ENCODE assay signal across 20 mouse cellular contexts in the genomic region with DNA sequence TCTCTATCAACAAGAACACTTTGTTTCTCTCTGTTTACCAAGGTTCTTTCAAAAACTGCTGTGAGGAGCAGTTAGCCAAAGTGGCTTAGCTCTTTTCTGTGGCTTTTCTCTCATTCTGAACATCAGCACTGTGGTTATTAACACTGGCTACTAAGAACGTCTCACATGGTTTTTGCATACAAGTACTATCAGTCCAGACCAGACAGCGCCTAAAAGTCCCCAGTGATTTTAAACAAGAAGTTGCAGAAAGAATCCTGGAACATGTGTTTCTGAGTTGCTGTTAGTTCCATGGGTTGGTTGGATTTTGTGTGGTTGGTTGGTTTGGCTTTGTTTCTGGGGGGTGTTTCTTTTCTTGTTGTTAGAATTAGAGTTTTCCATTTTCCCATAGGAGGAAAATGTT.
DNase-seq lines count a peak whose midpoint lies in the region; ATAC-seq and TF ChIP-seq lines count a peak whose summit lies in the region.
"Had no signal": no experiment of that assay in that cellular context is flagged by ENCODE, and none has a peak within 500 bp of the region (broad histone marks: within the 10 kb centered on the region; RNA-seq: fewer than 3 reads in every experiment).

No protein-coding gene starts in this region.

- WGBS in embryonic facial prominence, embryonic 13.5 days = 41% methylated on average over 2 of the region's 2 CpGs
- WGBS in embryonic facial prominence, embryonic 10.5 days = 79% methylated on average over 2 of the region's 2 CpGs
- 39% methylated on average over 2 of the region's 2 CpGs for WGBS in heart, embryonic 15.5 days
- WGBS in heart, embryonic 11.5 days (ENCODE audit: insufficient replicate concordance) = 69% methylated on average over 2 of the region's 2 CpGs

- H3K27me3 ChIP-seq in embryonic facial prominence, embryonic 13.5 days = no peaks in the 10 kb centered on the region
- H3K27me3 ChIP-seq in embryonic facial prominence, embryonic 10.5 days (replicated peaks; ENCODE audit: low read depth, poor library complexity, severe bottlenecking) = no peaks in the 10 kb centered on the region
- H3K27me3 ChIP-seq in heart, embryonic 15.5 days = no peaks in the 10 kb centered on the region
- H3K27me3 ChIP-seq in heart, embryonic 11.5 days (ENCODE audit: control insufficient read depth, insufficient read depth, low read length) = no peaks in the 10 kb centered on the region
- no peaks in the 10 kb centered on the region for H3K27me3 ChIP-seq in CH12.LX (replicated peaks)
- H3K27me3 ChIP-seq: liver, embryonic 12.5 days; neural tube, embryonic 12.5 days had no signal

- H3K4me1 ChIP-seq in embryonic facial prominence, embryonic 13.5 days = peaks cover 18% of the 10 kb centered on the region
- H3K4me1 ChIP-seq in embryonic facial prominence, embryonic 10.5 days = peaks cover 3% of the 10 kb centered on the region; the same call in 1 of the 2 replicates
- peaks cover 34% of the 10 kb centered on the region for H3K4me1 ChIP-seq in heart, embryonic 15.5 days (replicated peaks)
- peaks cover 6% of the 10 kb centered on the region for H3K4me1 ChIP-seq in heart, embryonic 11.5 days (ENCODE audit: control insufficient read depth, insufficient read depth, low read length)
- peaks cover 11 to 81% of the 10 kb centered on the region in 2 experiments for H3K4me1 ChIP-seq in CH12.LX (ENCODE audit: control insufficient read depth in 1 of 2, insufficient read depth in 2 of 2)
- H3K4me1 ChIP-seq: neural tube, embryonic 12.5 days had no signal

- TF ChIP-seq EP300 in CH12.LX (IDR thresholded peaks at IDR 0.05; ENCODE audit: low read length) = no peak

- H3K79me2 ChIP-seq in CH12.LX (replicated peaks; ENCODE audit: control insufficient read depth, extremely low read depth, insufficient read depth, poor library complexity, severe bottlenecking) = peaks cover 5% of the 10 kb centered on the region; the same call in 1 of the 2 replicates

- TF ChIP-seq RAD21 in CH12.LX (IDR thresholded peaks at IDR 0.05; ENCODE audit: low read depth, low read length) = no peak

- no peak for DNase-seq in embryonic facial prominence, embryonic 10.5 days (ENCODE audit: low spot score)
- peak; percentile 62 for DNase-seq in CH12.LX (ENCODE audit: extremely low read depth)
- DNase-seq in fibroblast of lung, adult 2 months (ENCODE audit: low read depth) = peak; percentile 49
- no peak for DNase-seq in left cerebral cortex, adult 11 months (ENCODE audit: low spot score)
- no peak for DNase-seq in right cerebral cortex, postnatal 10 days (ENCODE audit: low spot score in 2 of 2)
- DNase-seq: adrenal gland, adult 2 months; cerebellum, adult 11 months; cerebellum, postnatal 14 days; gastrocnemius, postnatal 25 days; kidney, adult 8-10 months; kidney, postnatal 4 days; right cerebral cortex, postnatal 25 days; thymus, postnatal 4 days had no signal

- dilution Hi-C loops in CH12.LX (cut with MboI; ENCODE audit: extremely low pct_ligation_motif_present, extremely low pct_unique_long_range_greater_than_20kb, low sequenced_read_pairs) = no loop called here

- no peaks in the 10 kb centered on the region for H3K9me3 ChIP-seq in embryonic facial prominence, embryonic 13.5 days
- H3K9me3 ChIP-seq in embryonic facial prominence, embryonic 10.5 days = no peaks in the 10 kb centered on the region
- no peaks in the 10 kb centered on the region for H3K9me3 ChIP-seq in heart, embryonic 15.5 days (replicated peaks)
- H3K9me3 ChIP-seq in heart, embryonic 11.5 days (replicated peaks; ENCODE audit: control insufficient read depth, low read length) = no peaks in the 10 kb centered on the region
- no peaks in the 10 kb centered on the region for H3K9me3 ChIP-seq in CH12.LX (replicated peaks; ENCODE audit: low read length)
- H3K9me3 ChIP-seq: liver, embryonic 12.5 days; neural tube, embryonic 12.5 days had no signal

- no peak overlapping the region for H3K4me2 ChIP-seq in embryonic facial prominence, embryonic 13.5 days
- H3K4me2 ChIP-seq in heart, embryonic 15.5 days = no peak overlapping the region
- no peak overlapping the region for H3K4me2 ChIP-seq in heart, embryonic 11.5 days
- H3K4me2 ChIP-seq in CH12.LX (ENCODE audit: insufficient read depth, low read depth, poor library complexity, severe bottlenecking) = peak overlapping the region; percentile 29; the same call in 1 of the 2 replicates
- H3K4me2 ChIP-seq: liver, embryonic 12.5 days; neural tube, embryonic 12.5 days had no signal

- H3K4me3 ChIP-seq in embryonic facial prominence, embryonic 13.5 days = no peak overlapping the region
- H3K4me3 ChIP-seq in embryonic facial prominence, embryonic 10.5 days = no peak overlapping the region
- no peak overlapping the region for H3K4me3 ChIP-seq in heart, embryonic 15.5 days
- H3K4me3 ChIP-seq in heart, embryonic 11.5 days (ENCODE audit: low read depth, low read length) = no peak overlapping the region
- no peak overlapping the region for H3K4me3 ChIP-seq in CH12.LX (replicated peaks in 1 of 3; ENCODE audit: low read depth in 2 of 3, low read length in 2 of 3, poor library complexity in 1 of 3)
- H3K4me3 ChIP-seq: liver, embryonic 12.5 days; neural tube, embryonic 12.5 days had no signal

- no peak for TF ChIP-seq POLR2A in CH12.LX (IDR thresholded peaks at IDR 0.05; ENCODE audit: low read depth, low read length)

- H3K36me3 ChIP-seq in embryonic facial prominence, embryonic 13.5 days = peaks cover 20% of the 10 kb centered on the region
- H3K36me3 ChIP-seq in embryonic facial prominence, embryonic 10.5 days (replicated peaks) = peaks cover 21% of the 10 kb centered on the region; the same call in 1 of the 2 replicates
- H3K36me3 ChIP-seq in heart, embryonic 15.5 days = peaks cover 18% of the 10 kb centered on the region
- H3K36me3 ChIP-seq in heart, embryonic 11.5 days (ENCODE audit: control insufficient read depth, insufficient read depth, low read length) = 0 out of 2 replicates have a peak, but pooled peaks cover 2% of the 10 kb centered on the region
- peaks cover 23 to 67% of the 10 kb centered on the region in 2 experiments for H3K36me3 ChIP-seq in CH12.LX (replicated peaks in 1 of 2; ENCODE audit: control insufficient read depth in 1 of 2, insufficient read depth in 1 of 2, low read length in 1 of 2)
- H3K36me3 ChIP-seq: neural tube, embryonic 12.5 days had no signal

- ATAC-seq in embryonic facial prominence, embryonic 13.5 days (ENCODE audit: insufficient number of reproducible peaks, insufficient read depth, low FRiP score, low TSS enrichment, low read depth) = no peak
- no peak for ATAC-seq in heart, embryonic 15.5 days (replicated peaks; ENCODE audit: insufficient number of reproducible peaks, insufficient read depth, low FRiP score, low read depth)
- no peak for ATAC-seq in heart, embryonic 11.5 days (replicated peaks; ENCODE audit: insufficient number of reproducible peaks, low FRiP score, low TSS enrichment)
- ATAC-seq: CD4-positive, CD25-positive, alpha-beta regulatory T cell, adult 4 months; inflammation-experienced regulatory T-cells, adult 6 months; liver, embryonic 12.5 days had no signal

- H3K27ac ChIP-seq in embryonic facial prominence, embryonic 13.5 days = peak overlapping the region; percentile 68
- no peak overlapping the region for H3K27ac ChIP-seq in embryonic facial prominence, embryonic 10.5 days (replicated peaks)
- H3K27ac ChIP-seq in heart, embryonic 15.5 days = peak overlapping the region; percentile 54; the same call in 1 of the 2 replicates
- H3K27ac ChIP-seq in heart, embryonic 11.5 days (ENCODE audit: low read depth, low read length) = no peak overlapping the region; the same call in 1 of the 2 replicates
- H3K27ac ChIP-seq in CH12.LX (ENCODE audit: insufficient read depth, low read depth) = no peak overlapping the region
- H3K27ac ChIP-seq: neural tube, embryonic 12.5 days had no signal

- no peak overlapping the region for H3K9ac ChIP-seq in embryonic facial prominence, embryonic 13.5 days
- H3K9ac ChIP-seq in heart, embryonic 15.5 days = no peak overlapping the region
- H3K9ac ChIP-seq in heart, embryonic 11.5 days (ENCODE audit: low read depth, low read length) = no peak overlapping the region
- no peak overlapping the region for H3K9ac ChIP-seq in CH12.LX (ENCODE audit: insufficient read depth, low read depth)
- H3K9ac ChIP-seq: liver, embryonic 12.5 days; neural tube, embryonic 12.5 days had no signal

- in situ Hi-C loops in CH12.LX (cut with MboI; ENCODE audit: low pct_ligation_motif_present, low pct_unique_long_range_greater_than_20kb, low sequenced_read_pairs) = loop anchor here (25.0 kb wide), 1 partner anchor 326 kb away; no protein-coding TSS in a partner anchor

- TF ChIP-seq CTCF in CH12.LX (conservative IDR thresholded peaks at IDR 0.05 in 1 of 2, IDR thresholded peaks at IDR 0.05 in 1 of 2; ENCODE audit: low read depth in 2 of 2, low read length in 2 of 2) = no peak

TF ChIP-seq in CH12.LX, 34 proteins besides CTCF, POLR2A, EP300 and RAD21:
- TF ChIP-seq IRF4 (IDR thresholded peaks at IDR 0.05; ENCODE audit: low read depth, low read length) (no peak), MEF2A (IDR thresholded peaks at IDR 0.05; ENCODE audit: borderline replicate concordance, low read depth, low read length) (no peak), USF2 (conservative IDR thresholded peaks at IDR 0.05; ENCODE audit: low read depth, low read length) (no peak), JUND (conservative IDR thresholded peaks at IDR 0.05; ENCODE audit: low read depth, low read length) (no peak)

Comparison
In these comparisons a context has a peak if more than half of its experiments do, and no peak if none do; other contexts are left out.
1. H3K27ac ChIP-seq: peak in embryonic facial prominence, embryonic 13.5 days (single experiment) and heart, embryonic 15.5 days (single experiment); none in embryonic facial prominence, embryonic 10.5 days (single experiment), heart, embryonic 11.5 days (single experiment) and CH12.LX (single experiment).
2. DNase-seq: peak in CH12.LX (single experiment) and fibroblast of lung, adult 2 months (single experiment); none in embryonic facial prominence, embryonic 10.5 days (single experiment), left cerebral cortex, adult 11 months (single experiment) and right cerebral cortex, postnatal 10 days (0 of 2).